Mouse (Mus musculus) midbrain, postnatal 0 days (tissue): Measurements from ENCODE around the gene Kcnma1. TPM values are rescaled to one million over a fixed set of nuclear protein-coding genes. Genes with fewer than 3 reads are reported as not detected.

ENCODE experiments used
- ATAC-seq: fragments of 200-750 bp; cut with Nextera tagmentation; 2 replicates; pipeline ENCODE4 v1.8.0; 2017; ENCODE audit warnings: moderate number of reproducible peaks, mild to moderate bottlenecking, moderate TSS enrichment, moderate library complexity; ENCODE audit not compliant: low FRiP score
- DNase-seq: peaks from one replicate; pipeline ENCODE4 v3.0.0-alpha.2; 2015; ENCODE audit warnings: low spot score
- H3K27ac ChIP-seq: fragments of 300-500 bp; sonication (generic); 2 replicates; pipeline ENCODE4 v1.5.1; 2014; ENCODE audit warnings: low read depth, mild to moderate bottlenecking, low read length, mixed read lengths
- H3K27me3 ChIP-seq: fragments of 300-500 bp; sonication (generic); 2 replicates; pipeline ENCODE4 v1.6.1; 2014; ENCODE audit warnings: low read length, control low read depth, mixed read lengths; ENCODE audit not compliant: insufficient read depth
- H3K36me3 ChIP-seq: fragments of 300-500 bp; sonication (generic); 2 replicates; pipeline ENCODE4 v1.6.1; 2014; ENCODE audit warnings: low read length, control low read depth, mixed read lengths; ENCODE audit not compliant: insufficient read depth
- H3K4me1 ChIP-seq: fragments of 300-500 bp; sonication (generic); 2 replicates; pipeline ENCODE4 v1.6.1; 2014; ENCODE audit warnings: mild to moderate bottlenecking, control low read depth, antibody characterized with exemption, low read length, mixed read lengths; ENCODE audit not compliant: insufficient read depth
- H3K4me2 ChIP-seq: fragments of 300-500 bp; sonication (generic); 2 replicates; pipeline ENCODE4 v1.6.1; 2014; ENCODE audit warnings: low read depth, mild to moderate bottlenecking, low read length, mixed read lengths; ENCODE audit not compliant: poor library complexity, severe bottlenecking
- H3K4me3 ChIP-seq: fragments of 300-500 bp; sonication (generic); 2 replicates; pipeline ENCODE4 v1.5.1; 2014; ENCODE audit warnings: low read depth, mild to moderate bottlenecking, low read length, moderate library complexity
- H3K9ac ChIP-seq: fragments of 300-500 bp; sonication (generic); replicated peaks from 2 replicates; pipeline ENCODE4 v1.6.1; 2014; ENCODE audit warnings: mild to moderate bottlenecking, low read length, moderate library complexity, mixed read lengths; ENCODE audit not compliant: poor library complexity, severe bottlenecking
- H3K9me3 ChIP-seq: fragments of 300-500 bp; sonication (generic); 2 replicates; pipeline ENCODE4 v1.6.1; 2016; ENCODE audit warnings: low read length, control low read depth
- CTCF ChIP-seq: IDR thresholded peaks from 2 replicates; pipeline ENCODE4 v1.5.1; 2016; ENCODE audit warnings: antibody characterized with exemption, mild to moderate bottlenecking
- WGBS: fragments of 180-500 bp; shearing (Covaris S2); extraction: QIAGEN DNeasy Blood & Tissue Kit; methylation state at CpG from one replicate; pipeline ENCODE4 v1.1.7; 2014; 5-methylcytosine and 5-hydroxymethylcytosine counted together
- polyA plus RNA-seq: library from polyadenylated mRNA; unstranded; fragments of >200 nt; fragmentation: Nextera tagmentation; extraction: Ambion mirVana; gene quantifications from 2 replicates; pipeline ENCODE4 v1.2.1, GENCODE M21; 2015
- total RNA-seq: library from RNA; depleted of rRNA; stranded (reverse); fragments of >200 nt; gene quantifications from 2 replicates; pipeline ENCODE4 v1.2.3, GENCODE M21; 2014

The Kcnma1 gene
- total and polyA plus RNA-seq, 2 experiments from 2014 or later = 20.6 to 45.7 TPM

- Histone ChIP-seq H3K27ac (no peak overlapping the region), H3K4me2 (no peak overlapping the region), H3K9me3 (no peaks in the 10 kb centered on the region), H3K27me3 (no peaks in the 10 kb centered on the region), H3K9ac (no peak overlapping the region), H3K36me3 (no peaks in the 10 kb centered on the region), H3K4me3 (no peak overlapping the region), H3K4me1 (no peaks in the 10 kb centered on the region; the same call in 1 of the 2 replicates)
- 47% methylated on average over 13 of the region's 13 CpGs for WGBS
- TF ChIP-seq CTCF = peak; percentile 82
- ATAC-seq (no peak), DNase-seq (peak; percentile 72)
Measured at GRCm38 (mm10) chr14:23791261-23791691, 223.0 kb downstream of the Kcnma1 start.

- no peak for DNase-seq
- H3K27me3 ChIP-seq = no peaks in the 10 kb centered on the region
- ATAC-seq = no peak
- no peak overlapping the region for H3K4me3 ChIP-seq
- no peak overlapping the region for H3K4me2 ChIP-seq
- H3K27ac ChIP-seq = no peak overlapping the region
- no peaks in the 10 kb centered on the region for H3K36me3 ChIP-seq
- no peak for TF ChIP-seq CTCF
- WGBS = 48% methylated on average over 1 of the region's 1 CpGs
- no peak overlapping the region for H3K9ac ChIP-seq
- no peaks in the 10 kb centered on the region for H3K9me3 ChIP-seq
- no peaks in the 10 kb centered on the region; the same call in none of the 2 replicates for H3K4me1 ChIP-seq
Measured at GRCm38 (mm10) chr14:23786687-23787073, 227.6 kb downstream of the Kcnma1 start.

GRCm38 (mm10) chr14:23785921-23786686 lies 228.2 kb downstream of the Kcnma1 start:
- Histone ChIP-seq H3K9ac (no peak overlapping the region), H3K27me3 (no peaks in the 10 kb centered on the region), H3K4me2 (no peak overlapping the region), H3K27ac (no peak overlapping the region), H3K36me3 (no peaks in the 10 kb centered on the region), H3K9me3 (no peaks in the 10 kb centered on the region), H3K4me1 (no peaks in the 10 kb centered on the region; the same call in none of the 2 replicates), H3K4me3 (no peak overlapping the region)
- ATAC-seq (no peak), DNase-seq (no peak)
- no peak for TF ChIP-seq CTCF
- 64% methylated on average over 10 of the region's 10 CpGs for WGBS

- Histone ChIP-seq H3K4me3 (no peak overlapping the region), H3K36me3 (no peaks in the 10 kb centered on the region), H3K4me1 (no peaks in the 10 kb centered on the region; the same call in none of the 2 replicates), H3K27ac (0 out of 2 replicates have a peak overlapping the region, but pooled peaks have one; percentile 26), H3K9me3 (no peaks in the 10 kb centered on the region), H3K4me2 (peak overlapping the region; percentile 22; the same call in 1 of the 2 replicates), H3K9ac (no peak overlapping the region), H3K27me3 (no peaks in the 10 kb centered on the region)
- TF ChIP-seq CTCF = no peak
- ATAC-seq = peak; percentile 47; the same call in 1 of the 2 replicates
- 38% methylated on average over 8 of the region's 8 CpGs for WGBS
- peak; percentile 79 for DNase-seq
Measured at GRCm38 (mm10) chr14:23782845-23783609, 231.3 kb downstream of the Kcnma1 start.

GRCm38 (mm10) chr14:23774542-23774941 lies 239.7 kb downstream of the Kcnma1 start:
- WGBS = 85% methylated on average over 2 of the region's 2 CpGs
- no peaks in the 10 kb centered on the region for H3K4me1 ChIP-seq
- no peak overlapping the region for H3K9ac ChIP-seq
- DNase-seq = no peak
- H3K36me3 ChIP-seq = no peaks in the 10 kb centered on the region
- H3K27me3 ChIP-seq = no peaks in the 10 kb centered on the region
- H3K4me2 ChIP-seq = no peak overlapping the region
- no peak for ATAC-seq
- no peaks in the 10 kb centered on the region for H3K9me3 ChIP-seq
- H3K4me3 ChIP-seq = no peak overlapping the region
- H3K27ac ChIP-seq = no peak overlapping the region
- TF ChIP-seq CTCF = no peak

- no peak overlapping the region for H3K4me3 ChIP-seq
- no peak overlapping the region for H3K9ac ChIP-seq
- H3K27ac ChIP-seq = no peak overlapping the region
- no peak for ATAC-seq
- WGBS = 74% methylated on average over 3 of the region's 3 CpGs
- H3K36me3 ChIP-seq = no peaks in the 10 kb centered on the region
- TF ChIP-seq CTCF = no peak
- no peaks in the 10 kb centered on the region for H3K4me1 ChIP-seq
- no peak overlapping the region for H3K4me2 ChIP-seq
- no peaks in the 10 kb centered on the region for H3K9me3 ChIP-seq
- no peak for DNase-seq
- H3K27me3 ChIP-seq = no peaks in the 10 kb centered on the region
Measured at GRCm38 (mm10) chr14:23772685-23773084, 241.6 kb downstream of the Kcnma1 start.
